Mouse (Mus musculus) cortical plate, adult 2 months (tissue): ENCODE data around the gene Zp3.

Experiments used
- CTCF ChIP-seq: fragments of 200-500 bp; IDR thresholded peaks from 2 replicates; pipeline ENCODE4 v1.5.1; 2011; ENCODE audit warnings: mild to moderate bottlenecking, control low read depth, low read length; ENCODE audit not compliant: insufficient read depth; ENCODE audit errors: extremely low read depth
- POLR2A ChIP-seq: fragments of 200-500 bp; IDR thresholded peaks from 2 replicates; pipeline ENCODE4 v1.6.1; 2011; ENCODE audit warnings: mild to moderate bottlenecking, low read length, control low read depth; ENCODE audit not compliant: insufficient read depth; ENCODE audit errors: extremely low read depth

DNA sequence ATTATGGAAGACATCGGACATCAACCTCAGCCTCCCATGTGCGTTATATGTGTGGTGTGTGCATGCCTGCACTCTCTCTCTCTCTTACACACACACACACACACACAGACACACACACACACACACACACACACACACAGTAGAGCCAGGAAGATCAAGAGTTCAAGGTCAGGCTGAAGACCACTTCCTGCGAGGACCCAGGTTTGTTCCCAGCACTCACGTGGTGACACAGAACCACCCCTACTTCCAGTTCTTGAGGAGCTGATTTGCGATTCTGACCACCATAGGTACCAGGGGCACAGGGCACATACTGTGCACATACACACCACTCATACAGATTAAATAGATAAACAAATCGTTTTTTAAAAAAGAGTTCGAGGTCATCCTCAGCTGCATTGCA, 8.0 kb upstream of the Zp3 start:
- no peak for TF ChIP-seq CTCF
- no peak for TF ChIP-seq POLR2A
